Mouse (Mus musculus): Measurements from ENCODE around the gene Spef1.

GRCm38 (mm10) chr2:131196606-131197316 lies 9.7 kb upstream of the Spef1 start:
- no peak for TF ChIP-seq CTCF (IDR thresholded peaks at IDR 0.05; ENCODE audit: borderline replicate concordance, insufficient read depth, low read depth, low read length)
- TF ChIP-seq POLR2A (IDR thresholded peaks at IDR 0.05; ENCODE audit: borderline replicate concordance, insufficient read depth, low read length): no peak

Measured in cerebellum, adult 2 months (tissue).